Mouse (Mus musculus) midbrain, embryonic 11.5 days (tissue): ENCODE results near the gene Pde3b. TPM values are rescaled to one million over a fixed set of nuclear protein-coding genes. Genes with fewer than 3 reads are reported as not detected.

Source experiments
- ATAC-seq: fragments of 200-750 bp; cut with Nextera tagmentation; 2 replicates; pipeline ENCODE4 v1.8.0; 2017; ENCODE audit warnings: moderate TSS enrichment, moderate library complexity; ENCODE audit not compliant: low FRiP score
- DNase-seq: peaks from one replicate; pipeline ENCODE4 v3.0.0; 2015; ENCODE audit warnings: low spot score; ENCODE audit errors: missing footprints
- H3K27ac ChIP-seq: fragments of 300-500 bp; sonication (generic); 2 replicates; pipeline ENCODE4 v1.5.1; 2014; ENCODE audit warnings: low read depth, low read length
- H3K27me3 ChIP-seq: fragments of 300-500 bp; sonication (generic); 2 replicates; pipeline ENCODE4 v1.6.1; 2014; ENCODE audit warnings: mild to moderate bottlenecking, low read length, moderate library complexity, mixed read lengths; ENCODE audit not compliant: control insufficient read depth, insufficient read depth
- H3K36me3 ChIP-seq: fragments of 300-500 bp; sonication (generic); 2 replicates; pipeline ENCODE4 v1.6.1; 2014; ENCODE audit warnings: mild to moderate bottlenecking, low read length, moderate library complexity, mixed read lengths; ENCODE audit not compliant: control insufficient read depth, insufficient read depth
- H3K4me1 ChIP-seq: fragments of 300-500 bp; sonication (generic); 2 replicates; pipeline ENCODE4 v1.6.1; 2014; ENCODE audit warnings: low read length; ENCODE audit not compliant: control insufficient read depth, insufficient read depth
- H3K4me2 ChIP-seq: fragments of 300-500 bp; sonication (generic); 2 replicates; pipeline ENCODE4 v1.6.1; 2014; ENCODE audit warnings: mild to moderate bottlenecking, moderate library complexity
- H3K4me3 ChIP-seq: fragments of 300-500 bp; sonication (generic); 2 replicates; pipeline ENCODE4 v1.5.1; 2014; ENCODE audit warnings: low read depth, low read length
- H3K9ac ChIP-seq: fragments of 300-500 bp; sonication (generic); 2 replicates; pipeline ENCODE4 v1.6.1; 2014; ENCODE audit warnings: low read length
- H3K9me3 ChIP-seq: fragments of 300-500 bp; sonication (generic); 2 replicates; pipeline ENCODE4 v1.6.1; 2016; ENCODE audit warnings: low read length; ENCODE audit not compliant: control insufficient read depth
- WGBS: fragments of 180-500 bp; shearing (Covaris S2); extraction: QIAGEN DNeasy Blood & Tissue Kit; methylation state at CpG from one replicate; pipeline ENCODE4 v1.1.7; 2014; 5-methylcytosine and 5-hydroxymethylcytosine counted together
- polyA plus RNA-seq: library from polyadenylated mRNA; unstranded; fragments of >200 nt; fragmentation: Nextera tagmentation; extraction: Ambion mirVana; gene quantifications from 2 replicates; pipeline ENCODE4 v1.2.1, GENCODE M21; 2014

Pde3b gene
- polyA plus RNA-seq, 1 experiment from 2014 or later, result 12.5 TPM

GRCm38 (mm10) chr7:114431966-114432365 is 16.9 kb downstream of the Pde3b start:
- H3K36me3 ChIP-seq, result no peaks in the 10 kb centered on the region
- no peak overlapping the region for H3K27ac ChIP-seq
- H3K27me3 ChIP-seq, result no peaks in the 10 kb centered on the region
- no peak for DNase-seq
- no peak overlapping the region for H3K4me3 ChIP-seq
- no peak overlapping the region for H3K9ac ChIP-seq
- ATAC-seq, result no peak
- no peak overlapping the region for H3K4me2 ChIP-seq
- no peaks in the 10 kb centered on the region; the same call in 1 of the 2 replicates for H3K9me3 ChIP-seq
- H3K4me1 ChIP-seq, result no peaks in the 10 kb centered on the region
- 54% methylated on average over 4 of the region's 4 CpGs for WGBS

- no peak for DNase-seq
- Histone ChIP-seq H3K36me3 (no peaks in the 10 kb centered on the region), H3K27ac (no peak overlapping the region), H3K27me3 (no peaks in the 10 kb centered on the region), H3K4me2 (no peak overlapping the region), H3K9ac (no peak overlapping the region), H3K9me3 (no peaks in the 10 kb centered on the region), H3K4me3 (no peak overlapping the region), H3K4me1 (no peaks in the 10 kb centered on the region)
- WGBS, result 89% methylated on average over 1 of the region's 1 CpGs
- ATAC-seq, result no peak
These were observed 24.6 kb downstream of the Pde3b start for GRCm38 (mm10) chr7:114439726-114440125.

GRCm38 (mm10) chr7:114440494-114440893 is 25.4 kb downstream of the Pde3b start:
- Histone ChIP-seq H3K4me2 (no peak overlapping the region), H3K27me3 (no peaks in the 10 kb centered on the region), H3K9me3 (no peaks in the 10 kb centered on the region), H3K27ac (no peak overlapping the region), H3K36me3 (no peaks in the 10 kb centered on the region), H3K4me1 (no peaks in the 10 kb centered on the region), H3K4me3 (no peak overlapping the region), H3K9ac (no peak overlapping the region)
- DNase-seq, result no peak
- ATAC-seq, result no peak
- 96% methylated on average over 1 of the region's 1 CpGs for WGBS

- Histone ChIP-seq H3K4me1 (no peaks in the 10 kb centered on the region), H3K27ac (no peak overlapping the region), H3K4me3 (no peak overlapping the region), H3K9ac (no peak overlapping the region), H3K27me3 (no peaks in the 10 kb centered on the region), H3K36me3 (no peaks in the 10 kb centered on the region), H3K9me3 (no peaks in the 10 kb centered on the region), H3K4me2 (no peak overlapping the region)
- 78% methylated on average over 3 of the region's 3 CpGs for WGBS
- DNase-seq (no peak), ATAC-seq (no peak)
These were observed 37.8 kb downstream of the Pde3b start for GRCm38 (mm10) chr7:114452876-114453275.

GRCm38 (mm10) chr7:114453300-114453990 is 38.4 kb downstream of the Pde3b start:
- H3K4me3 ChIP-seq, result no peak overlapping the region
- no peaks in the 10 kb centered on the region for H3K4me1 ChIP-seq
- H3K27me3 ChIP-seq, result no peaks in the 10 kb centered on the region
- no peak for ATAC-seq
- no peaks in the 10 kb centered on the region for H3K36me3 ChIP-seq
- H3K9me3 ChIP-seq, result no peaks in the 10 kb centered on the region
- H3K27ac ChIP-seq, result no peak overlapping the region
- DNase-seq, result no peak
- no peak overlapping the region for H3K4me2 ChIP-seq
- no peak overlapping the region for H3K9ac ChIP-seq
- WGBS, result 97% methylated on average over 5 of the region's 5 CpGs

GRCm38 (mm10) chr7:114454858-114455257 is 39.8 kb downstream of the Pde3b start:
- H3K4me3 ChIP-seq, result no peak overlapping the region
- H3K36me3 ChIP-seq, result no peaks in the 10 kb centered on the region
- H3K4me1 ChIP-seq, result no peaks in the 10 kb centered on the region
- 90% methylated on average over 1 of the region's 1 CpGs for WGBS
- ATAC-seq (no peak), DNase-seq (no peak)
- no peak overlapping the region for H3K4me2 ChIP-seq
- no peaks in the 10 kb centered on the region for H3K9me3 ChIP-seq
- H3K9ac ChIP-seq, result no peak overlapping the region
- no peak overlapping the region for H3K27ac ChIP-seq
- no peaks in the 10 kb centered on the region for H3K27me3 ChIP-seq

- H3K4me1 ChIP-seq, result no peaks in the 10 kb centered on the region
- no peaks in the 10 kb centered on the region for H3K36me3 ChIP-seq
- 88% methylated on average over 4 of the region's 4 CpGs for WGBS
These were observed 41.8 kb downstream of the Pde3b start for GRCm38 (mm10) chr7:114456904-114457303.

GRCm38 (mm10) chr7:114459909-114460308 is 44.8 kb downstream of the Pde3b start:
- ATAC-seq, result no peak
- Histone ChIP-seq H3K4me1 (no peaks in the 10 kb centered on the region), H3K27me3 (no peaks in the 10 kb centered on the region), H3K9ac (no peak overlapping the region), H3K36me3 (no peaks in the 10 kb centered on the region), H3K27ac (no peak overlapping the region), H3K4me2 (no peak overlapping the region), H3K9me3 (no peaks in the 10 kb centered on the region), H3K4me3 (no peak overlapping the region)
- 63% methylated on average over 1 of the region's 1 CpGs for WGBS
- DNase-seq, result no peak

More at GRCm38 (mm10) chr7:114456904-114457303, 41.8 kb downstream of the Pde3b start:
- no peak overlapping the region for H3K4me2 ChIP-seq
- H3K4me3 ChIP-seq, result no peak overlapping the region
- DNase-seq (no peak), ATAC-seq (no peak)
- no peaks in the 10 kb centered on the region for H3K9me3 ChIP-seq
- no peak overlapping the region for H3K9ac ChIP-seq
- no peak overlapping the region for H3K27ac ChIP-seq
- no peaks in the 10 kb centered on the region for H3K27me3 ChIP-seq

- no peak overlapping the region for H3K27ac ChIP-seq
- ATAC-seq, result no peak
- DNase-seq, result no peak
- no peak overlapping the region for H3K4me2 ChIP-seq
- no peak overlapping the region for H3K9ac ChIP-seq
- no peaks in the 10 kb centered on the region for H3K4me1 ChIP-seq
- no peaks in the 10 kb centered on the region for H3K9me3 ChIP-seq
- WGBS, result 92% methylated on average over 2 of the region's 2 CpGs
- H3K36me3 ChIP-seq, result no peaks in the 10 kb centered on the region
- no peaks in the 10 kb centered on the region for H3K27me3 ChIP-seq
- no peak overlapping the region for H3K4me3 ChIP-seq
These were observed 46.6 kb downstream of the Pde3b start for GRCm38 (mm10) chr7:114461727-114462126.
